ENCODE assay signal across 18 mouse cellular contexts in the genomic region with DNA sequence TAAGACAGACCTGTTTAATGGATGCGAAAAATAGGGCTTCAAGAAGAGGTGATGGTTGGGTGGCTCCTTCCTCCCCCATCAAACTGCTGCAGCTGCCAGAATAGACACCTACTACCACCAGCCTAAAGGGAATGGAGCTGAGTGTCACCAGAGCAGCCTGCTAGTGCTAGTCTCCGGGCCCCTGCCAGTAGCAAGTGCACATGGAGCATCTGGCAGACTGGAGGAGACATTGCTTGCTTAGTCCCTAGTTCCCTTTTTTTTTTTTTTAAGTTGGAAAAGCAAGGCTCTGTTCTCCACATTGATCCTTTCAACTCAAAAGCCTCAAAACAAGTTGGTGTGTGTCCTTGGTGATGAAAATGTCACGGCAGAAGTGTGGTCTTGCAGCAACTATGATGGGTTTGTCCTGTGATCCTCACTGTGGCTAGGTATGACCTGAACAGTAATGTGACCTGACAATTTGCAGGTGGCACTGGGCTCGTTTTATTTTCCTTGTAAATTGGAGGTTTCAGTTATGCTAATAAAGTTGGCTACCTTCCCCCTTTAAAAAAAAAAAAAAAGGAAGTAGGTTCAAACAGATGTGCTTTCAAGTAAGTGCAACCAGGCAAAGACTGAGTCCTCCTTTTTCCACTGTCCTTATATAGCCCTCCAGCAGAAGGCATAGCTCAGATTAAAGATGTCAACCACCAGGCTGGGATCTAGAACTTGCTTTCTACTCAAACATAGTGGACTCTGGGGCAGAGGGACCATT. TPM values are rescaled to one million over a fixed set of nuclear protein-coding genes. Genes with fewer than 3 reads are reported as not detected.
"Had no signal": no experiment of that assay in that cellular context is flagged by ENCODE, and none has a peak within 500 bp of the region (broad histone marks: within the 10 kb centered on the region; RNA-seq: fewer than 3 reads in every experiment).

No protein-coding gene starts in this region.

RNA-seq across cellular contexts. Expression of gene Gm20767, which starts 9.8 kb away (rescaled TPM):
- total RNA-seq: megakaryocyte-erythroid progenitor cell, adult 5-6 weeks had no signal
- polyA plus RNA-seq: liver, embryonic 11.5 days; liver, embryonic 13.5 days; liver, embryonic 15.5 days; lung, embryonic 14.5 days; lung, embryonic 16.5 days; midbrain, embryonic 10.5 days; midbrain, embryonic 12.5 days; midbrain, embryonic 14.5 days; midbrain, embryonic 16.5 days; neural tube, embryonic 12.5 days; neural tube, embryonic 14.5 days; small intestine, adult 2 months; stomach, embryonic 15.5 days; stomach, postnatal 0 days; testis, adult 2 months; thymus, adult 2 months; urinary bladder, adult 2 months had no signal

RNA-seq across cellular contexts. Expression of gene Gm21818, which starts 22.4 kb away (rescaled TPM):
- total RNA-seq: megakaryocyte-erythroid progenitor cell, adult 5-6 weeks had no signal
- polyA plus RNA-seq: liver, embryonic 11.5 days; liver, embryonic 13.5 days; liver, embryonic 15.5 days; lung, embryonic 14.5 days; lung, embryonic 16.5 days; midbrain, embryonic 10.5 days; midbrain, embryonic 12.5 days; midbrain, embryonic 14.5 days; midbrain, embryonic 16.5 days; neural tube, embryonic 12.5 days; neural tube, embryonic 14.5 days; small intestine, adult 2 months; stomach, embryonic 15.5 days; stomach, postnatal 0 days; testis, adult 2 months; thymus, adult 2 months; urinary bladder, adult 2 months had no signal
